Mouse (Mus musculus) frontal cortex, postnatal 25 days (tissue): ENCODE data around the gene Rab39.

ENCODE experiments used
- DNase-seq, 2 experiments: peaks; one replicate each; pipeline ENCODE4 v3.0.0; 2022; ENCODE audit warnings: low spot score in 2 of 2

Rab39 gene

GRCm38 (mm10) chr9:53705992-53706696 lies at the start of gene Rab39:
Gene Rab39, minus strand, starts transcription at chr9:53706232.
- DNase-seq, result peak; percentile 51 to 63

- no peak for DNase-seq
Measured at GRCm38 (mm10) chr9:53754801-53755200, 48.8 kb upstream of the Rab39 start.

GRCm38 (mm10) chr9:53750899-53751298 lies 44.9 kb upstream of the Rab39 start:
- no peak for DNase-seq

- DNase-seq, result no peak
Measured at GRCm38 (mm10) chr9:53750411-53750810, 44.4 kb upstream of the Rab39 start.

- no peak for DNase-seq
Measured at GRCm38 (mm10) chr9:53740829-53741404, 34.9 kb upstream of the Rab39 start.

- DNase-seq, result peak; percentile 5 to 27
Measured at GRCm38 (mm10) chr9:53705491-53705991, 491 bp downstream of the Rab39 start.

GRCm38 (mm10) chr9:53702991-53703390 lies 3.0 kb downstream of the Rab39 start:
- no peak for DNase-seq

GRCm38 (mm10) chr9:53700496-53700895 lies 5.5 kb downstream of the Rab39 start:
- no peak for DNase-seq

GRCm38 (mm10) chr9:53695846-53696245 lies 10.2 kb downstream of the Rab39 start:
- DNase-seq, result no peak

- DNase-seq, result no peak
Measured at GRCm38 (mm10) chr9:53693718-53694117, 12.3 kb downstream of the Rab39 start.

- DNase-seq, result no peak
Measured at GRCm38 (mm10) chr9:53691745-53692670, 14.0 kb downstream of the Rab39 start.

GRCm38 (mm10) chr9:53680851-53681250 lies 25.2 kb downstream of the Rab39 start:
- no peak for DNase-seq

- no peak for DNase-seq
Measured at GRCm38 (mm10) chr9:53676921-53677320, 29.1 kb downstream of the Rab39 start.

GRCm38 (mm10) chr9:53673571-53673970 lies 32.5 kb downstream of the Rab39 start:
- peak; percentile 50 to 65 for DNase-seq

- DNase-seq, result no peak
Measured at GRCm38 (mm10) chr9:53669680-53670219, 36.3 kb downstream of the Rab39 start, which contains the start of gene Cul5. Gene Cul5, minus strand, starts transcription at chr9:53670014.

- peak; percentile 86 to 88 for DNase-seq
Measured at GRCm38 (mm10) chr9:53667020-53667669, 38.9 kb downstream of the Rab39 start.

- peak in 1 of 2 experiments; percentile 8 for DNase-seq
Measured at GRCm38 (mm10) chr9:53666665-53667019, 39.4 kb downstream of the Rab39 start.

GRCm38 (mm10) chr9:53665428-53665827 lies 40.6 kb downstream of the Rab39 start:
- no peak for DNase-seq

GRCm38 (mm10) chr9:53664819-53665218 lies 41.2 kb downstream of the Rab39 start:
- DNase-seq, result no peak

- DNase-seq, result no peak
Measured at GRCm38 (mm10) chr9:53634796-53635195, 71.2 kb downstream of the Rab39 start.
